Mouse (Mus musculus): ENCODE results near the gene Tmx2.

GRCm38 (mm10) chr2:84725770-84726169 lies 46.8 kb upstream of the Tmx2 start:
- TF ChIP-seq POLR2A (IDR thresholded peaks at IDR 0.05; ENCODE audit: borderline replicate concordance, control insufficient read depth, low read depth, low read length) (no peak), CTCF (IDR thresholded peaks at IDR 0.05; ENCODE audit: control insufficient read depth, insufficient read depth, low read length) (no peak)

Measured in bone marrow, adult 2 months (tissue).